Mouse (Mus musculus): ENCODE data around the gene Dock9.

DNA sequence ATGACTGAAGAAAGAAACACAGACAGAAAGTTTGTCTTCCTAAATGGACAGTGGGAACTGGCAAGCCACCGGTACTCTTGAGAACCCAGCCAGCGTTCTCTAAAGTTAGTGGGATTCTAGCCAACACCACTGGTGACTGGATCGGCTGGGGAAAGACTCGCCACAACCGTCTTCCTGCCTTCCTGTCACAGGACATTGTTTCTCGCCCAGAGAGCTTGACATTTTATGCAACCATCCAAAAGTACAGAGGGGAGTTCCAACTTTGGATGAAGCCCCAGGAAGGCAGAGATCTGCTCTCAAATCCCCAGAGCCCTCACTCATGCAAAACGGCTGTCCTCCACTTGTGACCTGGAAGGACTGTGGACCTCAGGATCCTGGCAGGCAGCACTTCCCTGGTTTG is 140.0 kb downstream of the Dock9 start:
- no peak for TF ChIP-seq POLR2A (IDR thresholded peaks at IDR 0.05; ENCODE audit: low read depth, low read length)
- no peak for TF ChIP-seq CTCF (conservative IDR thresholded peaks at IDR 0.05; ENCODE audit: insufficient read depth, insufficient read length, low read depth, low read length)
